Mouse (Mus musculus): Measurements from ENCODE around the gene Pnmt. TPM values are rescaled to one million over a fixed set of nuclear protein-coding genes. Genes with fewer than 3 reads are reported as not detected.
A peak's percentile ranks its signal among the peaks of the same experiment; 100 is the strongest.

Gene Pnmt
- total and polyA plus RNA-seq, 3 experiments = not detected

GRCm38 (mm10) chr11:98370588-98370987 lies 15.7 kb upstream of the Pnmt start:
- no peak for DNase-seq (ENCODE audit: low read depth, low spot score)
- H3K9me3 ChIP-seq (replicated peaks; ENCODE audit: insufficient read depth, low read length) = no peaks in the 10 kb centered on the region
- no peak overlapping the region for H3K9ac ChIP-seq (ENCODE audit: control insufficient read depth, low read depth, low read length, poor library complexity, severe bottlenecking)
- peaks cover 0 to under 1% of the 10 kb centered on the region in 2 experiments; a peak in 1 of 4 replicates for H3K36me3 ChIP-seq (ENCODE audit: control insufficient read depth in 1 of 2, insufficient read depth in 2 of 2, low read length in 2 of 2)
- no peak overlapping the region for H3K27ac ChIP-seq (ENCODE audit: control insufficient read depth, low read depth, low read length)
- no peaks in the 10 kb centered on the region for H3K27me3 ChIP-seq (ENCODE audit: control insufficient read depth in 1 of 2, insufficient read depth in 2 of 2, low read length in 2 of 2)
- no peaks in the 10 kb centered on the region; the same call in 1 of the 2 replicates for H3K79me2 ChIP-seq (ENCODE audit: control insufficient read depth, insufficient read depth, low read length, poor library complexity)
- H3K4me1 ChIP-seq (ENCODE audit: control insufficient read depth in 1 of 2, insufficient read depth in 2 of 2, low read length in 2 of 2) = no peaks in the 10 kb centered on the region
- TF ChIP-seq MYC (IDR thresholded peaks at IDR 0.05; ENCODE audit: low read depth, low read length) = no peak
- no peak for TF ChIP-seq UBTF (IDR thresholded peaks at IDR 0.05; ENCODE audit: borderline replicate concordance, insufficient read depth, low read depth, low read length)
- TF ChIP-seq TBP (IDR thresholded peaks at IDR 0.05; ENCODE audit: low read depth, low read length) = no peak
- TF ChIP-seq KAT2A (conservative IDR thresholded peaks at IDR 0.05; ENCODE audit: low read depth, low read length) = no peak
- H3K4me3 ChIP-seq (ENCODE audit: control insufficient read depth in 1 of 2, insufficient read depth in 1 of 2, low read depth in 2 of 2, low read length in 2 of 2) = no peak overlapping the region

- TF ChIP-seq ZNF384 (IDR thresholded peaks at IDR 0.05; ENCODE audit: low read depth, low read length) = no peak
- no peak for TF ChIP-seq E2F4 (IDR thresholded peaks at IDR 0.05; ENCODE audit: borderline replicate concordance, low read depth, low read length)
- TF ChIP-seq ETS1 (IDR thresholded peaks at IDR 0.05; ENCODE audit: low read depth, low read length) = no peak
- no peak for DNase-seq (ENCODE audit: low read depth, low spot score)
- no peaks in the 10 kb centered on the region for H3K27me3 ChIP-seq (ENCODE audit: control insufficient read depth in 1 of 2, insufficient read depth in 2 of 2, low read length in 2 of 2)
- H3K4me1 ChIP-seq (ENCODE audit: control insufficient read depth in 1 of 2, insufficient read depth in 2 of 2, low read length in 2 of 2) = no peaks in the 10 kb centered on the region
- H3K79me2 ChIP-seq (ENCODE audit: control insufficient read depth, insufficient read depth, low read length, poor library complexity) = no peaks in the 10 kb centered on the region; the same call in 1 of the 2 replicates
- H3K4me3 ChIP-seq (ENCODE audit: control insufficient read depth in 1 of 2, insufficient read depth in 1 of 2, low read depth in 2 of 2, low read length in 2 of 2) = no peak overlapping the region
- peaks cover 0 to 2% of the 10 kb centered on the region in 2 experiments; a peak in 2 of 4 replicates for H3K36me3 ChIP-seq (ENCODE audit: control insufficient read depth in 1 of 2, insufficient read depth in 2 of 2, low read length in 2 of 2)
- no peaks in the 10 kb centered on the region for H3K9me3 ChIP-seq (replicated peaks; ENCODE audit: insufficient read depth, low read length)
- no peak overlapping the region for H3K27ac ChIP-seq (ENCODE audit: control insufficient read depth, low read depth, low read length)
- H3K9ac ChIP-seq (ENCODE audit: control insufficient read depth, low read depth, low read length, poor library complexity, severe bottlenecking) = no peak overlapping the region
These were observed 14.6 kb upstream of the Pnmt start for GRCm38 (mm10) chr11:98371556-98372240.

DNA sequence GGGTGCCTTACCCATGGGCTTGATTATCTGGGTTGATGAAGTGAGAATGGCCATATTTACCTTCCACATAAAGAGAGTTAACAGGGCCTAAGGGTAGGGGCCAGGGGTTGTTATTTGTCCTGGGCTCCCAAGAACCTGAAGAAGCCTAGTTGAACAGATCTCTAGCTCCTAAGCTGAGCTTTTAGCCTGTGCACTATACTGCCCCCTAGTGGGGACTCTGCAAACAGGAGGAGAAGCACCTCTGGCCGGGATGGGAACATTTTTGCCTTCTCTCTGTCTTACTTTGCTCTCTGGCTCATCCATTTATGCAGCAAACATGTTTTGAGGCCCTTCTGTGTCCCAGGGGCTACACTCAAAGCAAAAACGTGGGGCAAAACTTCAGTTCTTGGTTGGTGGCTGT lies 13.8 kb upstream of the Pnmt start:
- no peaks in the 10 kb centered on the region for H3K9me3 ChIP-seq (replicated peaks; ENCODE audit: insufficient read depth, low read length)
- H3K4me3 ChIP-seq (ENCODE audit: control insufficient read depth in 1 of 2, insufficient read depth in 1 of 2, low read depth in 2 of 2, low read length in 2 of 2) = no peak overlapping the region
- no peaks in the 10 kb centered on the region for H3K27me3 ChIP-seq (ENCODE audit: control insufficient read depth in 1 of 2, insufficient read depth in 2 of 2, low read length in 2 of 2)
- no peak overlapping the region for H3K27ac ChIP-seq (ENCODE audit: control insufficient read depth, low read depth, low read length)
- no peak overlapping the region for H3K9ac ChIP-seq (ENCODE audit: control insufficient read depth, low read depth, low read length, poor library complexity, severe bottlenecking)
- DNase-seq (ENCODE audit: low read depth, low spot score) = peak; percentile 84
- no peaks in the 10 kb centered on the region for H3K4me1 ChIP-seq (ENCODE audit: control insufficient read depth in 1 of 2, insufficient read depth in 2 of 2, low read length in 2 of 2)
- H3K36me3 ChIP-seq (ENCODE audit: control insufficient read depth in 1 of 2, insufficient read depth in 2 of 2, low read length in 2 of 2) = peaks cover 0 to 2% of the 10 kb centered on the region in 2 experiments; a peak in 2 of 4 replicates
- H3K79me2 ChIP-seq (ENCODE audit: control insufficient read depth, insufficient read depth, low read length, poor library complexity) = no peaks in the 10 kb centered on the region; the same call in 1 of the 2 replicates
- TF ChIP-seq BHLHE40 (IDR thresholded peaks at IDR 0.05; ENCODE audit: borderline replicate concordance, low read depth, low read length) (0 out of 2 replicates have a peak, but pooled peaks have one; percentile 11), POLR2A (IDR thresholded peaks at IDR 0.05; ENCODE audit: control insufficient read depth in 1 of 2, insufficient read depth in 1 of 2, low read depth in 1 of 2, low read length in 2 of 2, poor library complexity in 1 of 2) (no peak), MYC (IDR thresholded peaks at IDR 0.05; ENCODE audit: low read depth, low read length) (no peak), E2F4 (IDR thresholded peaks at IDR 0.05; ENCODE audit: borderline replicate concordance, low read depth, low read length) (no peak), ZC3H11A (IDR thresholded peaks at IDR 0.05; ENCODE audit: low read depth, low read length) (peak; percentile 32; the same call in 1 of the 2 replicates), TBP (IDR thresholded peaks at IDR 0.05; ENCODE audit: low read depth, low read length) (no peak), TAL1 (IDR thresholded peaks at IDR 0.05; ENCODE audit: low read length) (no peak), GATA1 (IDR thresholded peaks at IDR 0.05; ENCODE audit: low read depth, low read length) (no peak), NELFE (IDR thresholded peaks at IDR 0.05; ENCODE audit: low read depth, low read length) (no peak), CHD1 (IDR thresholded peaks at IDR 0.05; ENCODE audit: low read depth, low read length) (no peak), MYB (IDR thresholded peaks at IDR 0.05; ENCODE audit: low read depth, low read length) (no peak), JUND (IDR thresholded peaks at IDR 0.05; ENCODE audit: low read depth, low read length) (no peak), CTCF (IDR thresholded peaks at IDR 0.05 in 2 of 3, conservative IDR thresholded peaks at IDR 0.05 in 1 of 3; ENCODE audit: control insufficient read depth in 1 of 3, insufficient read depth in 1 of 3, low read depth in 2 of 3, low read length in 3 of 3, poor library complexity in 1 of 3, severe bottlenecking in 1 of 3) (peak; percentile 94 to 100 (median 95)), HCFC1 (IDR thresholded peaks at IDR 0.05; ENCODE audit: low read depth, low read length) (no peak), EP300 (IDR thresholded peaks at IDR 0.05; ENCODE audit: low read depth in 1 of 2, low read length in 2 of 2) (no peak), KAT2A (conservative IDR thresholded peaks at IDR 0.05; ENCODE audit: low read depth, low read length) (no peak), RAD21 (IDR thresholded peaks at IDR 0.05; ENCODE audit: low read depth, low read length) (peak; percentile 58), NRF1 (IDR thresholded peaks at IDR 0.05; ENCODE audit: insufficient read depth, low read depth, low read length, poor library complexity, severe bottlenecking) (no peak), USF2 (IDR thresholded peaks at IDR 0.05; ENCODE audit: borderline replicate concordance in 1 of 2, insufficient read depth in 1 of 2, low read depth in 1 of 2, low read length in 2 of 2) (no peak), TCF12 (IDR thresholded peaks at IDR 0.05; ENCODE audit: low read depth, low read length) (no peak), ZNF384 (IDR thresholded peaks at IDR 0.05; ENCODE audit: low read depth, low read length) (no peak)

All from MEL (cell line).